Comparison of ENCODE assay signal across 8 mouse cellular contexts in the genomic region with DNA sequence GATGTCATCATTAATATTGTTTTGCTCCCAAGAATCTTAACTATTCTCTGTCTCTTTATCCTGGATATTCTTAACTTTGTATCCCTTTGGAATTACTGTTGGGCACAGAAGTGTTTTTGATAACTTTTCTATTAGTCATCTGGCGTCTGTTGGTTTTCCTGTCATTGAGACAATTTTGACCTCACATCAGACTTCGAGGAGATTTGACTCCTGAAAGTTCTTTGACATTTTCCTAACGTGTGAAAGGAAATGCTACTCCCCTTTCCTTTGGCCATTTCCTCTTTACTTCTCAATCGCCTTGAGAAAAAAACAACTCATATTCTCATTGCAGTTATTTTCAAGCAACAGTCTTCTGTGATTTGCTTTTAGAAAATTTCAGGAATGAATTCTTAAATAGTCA. TPM values are rescaled to one million over a fixed set of nuclear protein-coding genes. Genes with fewer than 3 reads are reported as not detected.
DNase-seq lines count a peak whose midpoint lies in the region; ATAC-seq and TF ChIP-seq lines count a peak whose summit lies in the region.

No protein-coding gene starts in this region.

- TF ChIP-seq CTCF in kidney, adult 2 months (conservative IDR thresholded peaks at IDR 0.05; ENCODE audit: insufficient read depth, insufficient read length, low read depth, low read length), result no peak
- no peak for TF ChIP-seq CTCF in cortical plate, adult 2 months (IDR thresholded peaks at IDR 0.05; ENCODE audit: extremely low read depth, insufficient read depth, low read length)

- intact Hi-C loops in left cerebral cortex, postnatal 10 days (cut with DNase I), result loop anchor here (10.0 kb wide), 1 partner anchor 70 kb away; no protein-coding TSS in a partner anchor

- DNase-seq in kidney, adult 2 months, result peak; percentile 44
- no peak for DNase-seq in kidney, postnatal 25 days
- no peak for DNase-seq in midbrain, embryonic 14.5 days
- DNase-seq in left cerebral cortex, postnatal 10 days (ENCODE audit: extremely low spot score in 1 of 2, low spot score in 2 of 2), result no peak
- DNase-seq in spleen, adult 12 weeks (ENCODE audit: low spot score), result no peak
- DNase-seq in right cerebral cortex, postnatal 14 days, result no peak

- H3K27ac ChIP-seq in kidney, adult 2 months (ENCODE audit: insufficient read depth, low read depth, low read length), result no peak overlapping the region; the same call in 1 of the 2 replicates
- H3K27ac ChIP-seq in cortical plate, adult 2 months (ENCODE audit: insufficient read depth, low read length), result no peak overlapping the region
- H3K27ac ChIP-seq in hindbrain, embryonic 15.5 days (replicated peaks), result no peak overlapping the region
- no peak overlapping the region for H3K27ac ChIP-seq in midbrain, embryonic 14.5 days (replicated peaks; ENCODE audit: low read depth, low read length)

- H3K4me1 ChIP-seq in kidney, adult 2 months (ENCODE audit: control insufficient read depth, insufficient read depth, low read length), result peaks cover 2% of the 10 kb centered on the region; the same call in 1 of the 2 replicates
- H3K4me1 ChIP-seq in cortical plate, adult 2 months (ENCODE audit: control insufficient read depth, insufficient read depth, low read length), result peaks cover 3% of the 10 kb centered on the region; the same call in 1 of the 2 replicates
- peaks cover 25% of the 10 kb centered on the region for H3K4me1 ChIP-seq in hindbrain, embryonic 15.5 days (replicated peaks)
- H3K4me1 ChIP-seq in midbrain, embryonic 14.5 days (ENCODE audit: control insufficient read depth, insufficient read depth, low read length), result peaks cover 17% of the 10 kb centered on the region

- H3K9me3 ChIP-seq in hindbrain, embryonic 15.5 days, result no peaks in the 10 kb centered on the region
- no peaks in the 10 kb centered on the region for H3K9me3 ChIP-seq in midbrain, embryonic 14.5 days (ENCODE audit: control insufficient read depth, low read length)

- H3K36me3 ChIP-seq in kidney, adult 2 months (ENCODE audit: control insufficient read depth, insufficient read depth, low read length), result no peaks in the 10 kb centered on the region
- H3K36me3 ChIP-seq in hindbrain, embryonic 15.5 days, result no peaks in the 10 kb centered on the region
- no peaks in the 10 kb centered on the region for H3K36me3 ChIP-seq in midbrain, embryonic 14.5 days (ENCODE audit: control insufficient read depth, insufficient read depth, low read length)

- peak overlapping the region; percentile 63; the same call in 1 of the 2 replicates for H3K4me3 ChIP-seq in kidney, adult 2 months (ENCODE audit: insufficient read depth, low read depth, low read length)
- peak overlapping the region; percentile 99 for H3K4me3 ChIP-seq in cortical plate, adult 2 months (ENCODE audit: insufficient read depth, low read length)
- peak overlapping the region; percentile 69 for H3K4me3 ChIP-seq in hindbrain, embryonic 15.5 days
- peak overlapping the region; percentile 97 for H3K4me3 ChIP-seq in midbrain, embryonic 14.5 days (replicated peaks; ENCODE audit: low read depth, low read length)

- H3K27me3 ChIP-seq in kidney, adult 2 months (replicated peaks; ENCODE audit: control insufficient read depth, insufficient read depth, low read length), result no peaks in the 10 kb centered on the region
- H3K27me3 ChIP-seq in hindbrain, embryonic 15.5 days, result no peaks in the 10 kb centered on the region
- H3K27me3 ChIP-seq in midbrain, embryonic 14.5 days (ENCODE audit: control insufficient read depth, insufficient read depth, low read length), result no peaks in the 10 kb centered on the region

- peak overlapping the region; percentile 62 for H3K4me2 ChIP-seq in hindbrain, embryonic 15.5 days
- H3K4me2 ChIP-seq in midbrain, embryonic 14.5 days (ENCODE audit: low read length), result peak overlapping the region; percentile 88

- TF ChIP-seq POLR2A in kidney, adult 2 months (IDR thresholded peaks at IDR 0.05; ENCODE audit: low read depth, low read length), result no peak
- no peak for TF ChIP-seq POLR2A in cortical plate, adult 2 months (IDR thresholded peaks at IDR 0.05; ENCODE audit: extremely low read depth, insufficient read depth, low read length)

- peak overlapping the region; percentile 37 for H3K9ac ChIP-seq in hindbrain, embryonic 15.5 days
- H3K9ac ChIP-seq in midbrain, embryonic 14.5 days (replicated peaks; ENCODE audit: low read length), result no peak overlapping the region; the same call in 1 of the 2 replicates

- WGBS in kidney, adult 2 months, result 11% methylated on average over 4 of the region's 4 CpGs
- 1% methylated on average over 4 of the region's 4 CpGs for WGBS in hindbrain, embryonic 15.5 days
- WGBS in midbrain, embryonic 14.5 days, result under 1% methylated on average over 4 of the region's 4 CpGs

- no peak for ATAC-seq in hindbrain, embryonic 15.5 days (ENCODE audit: low FRiP score, low read depth)
- ATAC-seq in midbrain, embryonic 14.5 days (ENCODE audit: low FRiP score, low TSS enrichment), result no peak

RNA-seq across cellular contexts. Expression of gene Bmpr2, which starts 2.1 kb away (rescaled TPM):
- polyA plus RNA-seq in kidney, adult 2 months (2012; rRNA removed), result 7.0 and 8.1 TPM in 2 replicates
- 28.3 and 29.7 TPM in 2 replicates for polyA plus RNA-seq in cortical plate, adult 2 months (2012; rRNA removed)
- polyA plus RNA-seq in hindbrain, embryonic 15.5 days (2015; fragmentation: Nextera tagmentation; extraction: Ambion mirVana), result 10.2 and 10.4 TPM in 2 replicates
- polyA plus RNA-seq in midbrain, embryonic 14.5 days (2014; fragmentation: Nextera tagmentation; extraction: Ambion mirVana), result 19.0 TPM in 2 replicates
- total RNA-seq in left cerebral cortex, postnatal 10 days (2021), result 100 to 1,000 TPM; 106 to 114 TPM
